Mouse (Mus musculus): ENCODE results near the gene Mapk10. TPM values are rescaled to one million over a fixed set of nuclear protein-coding genes. Genes with fewer than 3 reads are reported as not detected.

The Mapk10 gene
- polyA plus RNA-seq (2015; fragmentation: Illumina TruSeq; extraction: RNeasy Lipid Tissue Mini Kit (QIAGEN cat#74804); ENCODE audit: insufficient read depth, low read depth, low replicate concordance), result 0.92 TPM

GRCm38 (mm10) chr5:103211101-103211848 lies at the start of gene Mapk10:
Gene Mapk10 (minus strand): TSS chr5:103211334.

Other genes with a start within 250 kb of the Mapk10 start
- gene Ptpn13, start 213.9 kb upstream of the Mapk10 start, polyA plus RNA-seq (2015; fragmentation: Illumina TruSeq; extraction: RNeasy Lipid Tissue Mini Kit (QIAGEN cat#74804); ENCODE audit: insufficient read depth, low read depth, low replicate concordance), result 3.9 TPM

Data from pancreas, adult 10 weeks (tissue).